Mouse (Mus musculus) brown adipose tissue, adult 24 weeks (tissue): Measurements from ENCODE around the gene Gabrb1. TPM values are rescaled to one million over a fixed set of nuclear protein-coding genes. Genes with fewer than 3 reads are reported as not detected.
A peak's percentile ranks its signal among the peaks of the same experiment; 100 is the strongest.
"Not testable (repeated sequence)": the region's sequence is repeated elsewhere in the genome, so short reads cannot be mapped to it uniquely, and the experiment has no call there.

Experiments
- H3K27ac ChIP-seq: fragments of 200-500 bp; replicated peaks from 2 replicates; pipeline ENCODE4 v1.5.1; 2012; ENCODE audit warnings: low read depth, mild to moderate bottlenecking, low read length
- H3K4me1 ChIP-seq: fragments of 200-500 bp; 2 replicates; pipeline ENCODE4 v1.6.1; 2012; ENCODE audit warnings: low read length, mixed read lengths; ENCODE audit not compliant: control insufficient read depth, insufficient read depth, insufficient read length
- H3K4me3 ChIP-seq: fragments of 200-500 bp; 2 replicates; pipeline ENCODE4 v1.5.1; 2012; ENCODE audit warnings: low read depth, mild to moderate bottlenecking, low read length, moderate library complexity; ENCODE audit not compliant: insufficient read depth
- polyA plus RNA-seq: library from polyadenylated mRNA; stranded (reverse); fragments of >200 nt; gene quantifications from 2 replicates; pipeline ENCODE4 v1.2.4, GENCODE M21; 2012; ENCODE audit not compliant: missing spikeins, insufficient read depth, insufficient read length

Gene Gabrb1
- polyA plus RNA-seq, 1 experiment: not detected

GRCm38 (mm10) chr5:72148679-72149078 is 490.8 kb downstream of the Gabrb1 start:
- Histone ChIP-seq H3K4me3 (no peak overlapping the region), H3K27ac (no peak overlapping the region), H3K4me1 (no peaks in the 10 kb centered on the region)

GRCm38 (mm10) chr5:72150870-72151269 is 493.0 kb downstream of the Gabrb1 start:
- Histone ChIP-seq H3K4me1 (no peaks in the 10 kb centered on the region), H3K4me3 (no peak overlapping the region), H3K27ac (no peak overlapping the region)

GRCm38 (mm10) chr5:72155686-72156085 is 497.8 kb downstream of the Gabrb1 start:
- not testable (repeated sequence) for H3K4me3 ChIP-seq, H3K4me1 ChIP-seq, H3K27ac ChIP-seq

GRCm38 (mm10) chr5:72156598-72156997 is 498.7 kb downstream of the Gabrb1 start:
- Histone ChIP-seq H3K4me3 (no peak overlapping the region), H3K4me1 (no peaks in the 10 kb centered on the region; the same call in 1 of the 2 replicates), H3K27ac (no peak overlapping the region)

GRCm38 (mm10) chr5:72158667-72159066 is 500.8 kb downstream of the Gabrb1 start:
- Histone ChIP-seq H3K27ac (no peak overlapping the region), H3K4me1 (no peaks in the 10 kb centered on the region; the same call in 1 of the 2 replicates), H3K4me3 (no peak overlapping the region)

GRCm38 (mm10) chr5:72159537-72159936 is 501.6 kb downstream of the Gabrb1 start:
- Histone ChIP-seq H3K4me3 (no peak overlapping the region), H3K4me1 (no peaks in the 10 kb centered on the region; the same call in 1 of the 2 replicates)

GRCm38 (mm10) chr5:72160781-72161485 is 503.0 kb downstream of the Gabrb1 start:
- Histone ChIP-seq H3K27ac (no peak overlapping the region), H3K4me3 (no peak overlapping the region), H3K4me1 (no peaks in the 10 kb centered on the region; the same call in 1 of the 2 replicates)

More at GRCm38 (mm10) chr5:72159537-72159936, 501.6 kb downstream of the Gabrb1 start:
- no peak overlapping the region for H3K27ac ChIP-seq

- Histone ChIP-seq H3K27ac (no peak overlapping the region), H3K4me1 (peaks cover 5% of the 10 kb centered on the region), H3K4me3 (no peak overlapping the region)
Observed at GRCm38 (mm10) chr5:72162855-72163254, 504.9 kb downstream of the Gabrb1 start.

- Histone ChIP-seq H3K27ac (no peak overlapping the region), H3K4me3 (no peak overlapping the region), H3K4me1 (peaks cover 5% of the 10 kb centered on the region)
Observed at GRCm38 (mm10) chr5:72164386-72164785, 506.5 kb downstream of the Gabrb1 start.

DNA sequence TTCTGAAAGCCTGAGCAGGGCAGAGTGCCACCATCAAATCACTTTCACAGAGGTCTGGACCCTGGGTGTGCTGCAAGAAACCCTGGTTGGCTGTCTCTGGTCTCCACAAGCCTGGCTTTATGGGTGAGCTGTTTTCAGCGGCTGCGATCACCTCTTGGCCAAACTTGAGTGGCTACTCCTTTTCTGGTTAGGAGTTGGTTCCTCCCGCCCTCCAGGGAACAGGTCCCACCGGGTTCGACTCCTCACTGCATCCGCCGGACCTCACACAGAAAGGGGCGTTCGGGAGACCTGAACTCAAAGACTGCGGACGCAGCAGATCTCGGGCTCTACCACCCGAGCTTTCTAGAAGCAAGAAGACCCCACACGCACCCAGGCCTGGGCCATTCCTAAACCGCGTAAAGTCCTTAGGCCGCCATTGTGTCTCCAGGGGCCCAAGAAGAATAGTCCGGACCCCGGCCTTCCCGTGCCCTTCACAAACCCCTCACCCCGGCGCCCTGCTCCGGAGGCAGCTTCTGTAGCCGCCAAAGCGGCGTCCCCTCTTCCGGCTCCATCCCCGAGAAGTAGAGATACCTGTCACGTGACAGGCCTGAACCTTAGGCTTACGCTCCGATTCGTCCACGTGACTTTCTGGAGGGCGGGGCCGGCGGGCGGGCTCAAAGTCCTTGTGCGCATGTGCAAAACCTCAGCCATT is 509.8 kb downstream of the Gabrb1 start, which contains the start of gene Commd8:
Commd8 (minus strand) TSS at position 596 of the 691 bp plus-strand sequence.
- Histone ChIP-seq H3K27ac (peak within 1 kb of the TSS; percentile 90), H3K4me3 (peak within 1 kb of the TSS; percentile 98), H3K4me1 (peaks cover 5% of the 10 kb centered on the region)

- peaks cover 5% of the 10 kb centered on the region for H3K4me1 ChIP-seq
- H3K4me3 ChIP-seq: peak overlapping the region; percentile 26; the same call in 1 of the 2 replicates
- H3K27ac ChIP-seq: no peak overlapping the region
Observed at GRCm38 (mm10) chr5:72168285-72168621, 510.3 kb downstream of the Gabrb1 start.

- peaks cover 5% of the 10 kb centered on the region for H3K4me1 ChIP-seq
Observed at GRCm38 (mm10) chr5:72170067-72170466, 512.2 kb downstream of the Gabrb1 start.

DNA sequence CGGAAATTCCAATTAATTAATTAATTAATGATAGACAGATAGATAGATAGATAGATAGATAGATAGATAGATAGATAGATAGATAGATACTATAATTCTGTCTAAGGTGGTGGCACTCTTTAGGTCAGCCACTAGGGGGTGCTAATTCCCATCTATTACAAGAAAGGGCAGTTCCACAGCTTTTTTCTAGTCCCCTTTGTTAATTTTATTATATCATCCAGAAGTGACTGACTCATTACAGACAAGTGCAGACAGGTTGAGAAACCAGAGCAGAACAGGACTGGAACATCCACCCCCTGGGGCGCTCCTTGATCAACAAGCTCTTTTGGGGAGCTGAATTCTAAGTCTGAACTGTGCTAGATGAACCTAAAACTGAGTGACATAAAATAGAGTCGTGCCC is 514.8 kb downstream of the Gabrb1 start:
- no peak overlapping the region for H3K27ac ChIP-seq
- no peaks in the 10 kb centered on the region for H3K4me1 ChIP-seq
- H3K4me3 ChIP-seq: no peak overlapping the region

More at GRCm38 (mm10) chr5:72170067-72170466, 512.2 kb downstream of the Gabrb1 start:
- Histone ChIP-seq H3K27ac (no peak overlapping the region), H3K4me3 (no peak overlapping the region)

GRCm38 (mm10) chr5:72173521-72173920 is 515.6 kb downstream of the Gabrb1 start:
- H3K4me1 ChIP-seq: no peaks in the 10 kb centered on the region
- H3K27ac ChIP-seq: no peak overlapping the region
- no peak overlapping the region for H3K4me3 ChIP-seq

DNA sequence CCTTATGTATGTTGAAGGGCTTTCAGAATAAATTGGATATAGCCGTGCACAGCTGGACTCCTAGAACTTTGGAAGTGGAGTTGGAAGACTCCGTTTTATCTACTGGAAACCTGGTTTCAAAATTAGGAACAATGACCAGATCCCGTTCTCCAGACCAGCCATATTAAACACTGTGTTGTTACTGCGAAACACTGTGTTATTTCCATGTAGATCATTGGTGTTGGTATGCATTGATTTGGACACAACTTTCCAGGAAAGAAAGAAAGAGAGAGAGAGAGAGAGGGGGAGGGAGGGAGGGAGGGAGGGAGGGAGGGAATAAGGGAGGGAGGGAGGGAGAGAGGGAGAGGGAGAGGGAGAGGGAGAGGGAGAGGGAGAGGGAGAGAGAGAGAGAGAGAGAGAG is 517.1 kb downstream of the Gabrb1 start:
- Histone ChIP-seq H3K27ac (no peak overlapping the region), H3K4me3 (no peak overlapping the region), H3K4me1 (no peaks in the 10 kb centered on the region)

DNA sequence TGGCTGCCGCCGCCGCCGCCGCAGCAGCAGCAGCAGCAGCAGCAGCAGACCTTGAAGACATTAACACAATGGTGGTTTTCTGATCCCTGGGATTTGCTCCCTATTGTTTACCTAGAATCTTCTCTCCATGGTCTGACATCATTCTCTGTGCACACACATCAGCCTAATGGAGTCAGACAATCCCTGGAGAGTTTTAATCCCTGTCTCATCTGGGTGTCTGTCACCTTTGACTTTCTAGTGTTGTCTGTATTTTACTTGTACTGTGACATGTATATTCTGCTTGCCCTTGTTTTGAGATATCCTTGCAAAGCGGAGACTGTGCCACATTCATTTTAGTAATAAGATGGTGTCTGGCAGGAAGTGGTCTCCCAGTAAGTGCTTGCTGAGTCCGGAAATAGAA is 517.6 kb downstream of the Gabrb1 start:
- no peak overlapping the region for H3K27ac ChIP-seq
- H3K4me1 ChIP-seq: no peaks in the 10 kb centered on the region
- no peak overlapping the region for H3K4me3 ChIP-seq
